Mouse (Mus musculus) stomach, embryonic 15.5 days (tissue): ENCODE results near the gene Afg1l. TPM values are rescaled to one million over a fixed set of nuclear protein-coding genes. Genes with fewer than 3 reads are reported as not detected.
A peak's percentile ranks its signal among the peaks of the same experiment; 100 is the strongest.

ENCODE experiments used
- ATAC-seq: fragments of 200-750 bp; cut with Nextera tagmentation; 2 replicates; pipeline ENCODE4 v1.8.0; 2017; ENCODE audit warnings: low read depth, moderate number of reproducible peaks, moderate TSS enrichment; ENCODE audit not compliant: insufficient read depth, low FRiP score
- H3K27ac ChIP-seq: fragments of 300-500 bp; sonication (generic); 2 replicates; pipeline ENCODE4 v1.5.1; 2015; ENCODE audit warnings: mild to moderate bottlenecking, inconsistent platforms
- H3K27me3 ChIP-seq: fragments of 300-500 bp; sonication (generic); replicated peaks from 2 replicates; pipeline ENCODE4 v1.6.1; 2015; ENCODE audit warnings: inconsistent platforms
- H3K36me3 ChIP-seq: fragments of 300-500 bp; sonication (generic); 2 replicates; pipeline ENCODE4 v1.6.1; 2015; ENCODE audit warnings: inconsistent platforms
- H3K4me1 ChIP-seq: fragments of 300-500 bp; sonication (generic); 2 replicates; pipeline ENCODE4 v1.6.1; 2015; ENCODE audit warnings: inconsistent platforms
- H3K4me2 ChIP-seq: fragments of 300-500 bp; sonication (generic); 2 replicates; pipeline ENCODE4 v1.6.1; 2015; ENCODE audit warnings: mild to moderate bottlenecking, inconsistent platforms
- H3K4me3 ChIP-seq: fragments of 300-500 bp; sonication (generic); replicated peaks from 2 replicates; pipeline ENCODE4 v1.5.1; 2015; ENCODE audit warnings: inconsistent platforms
- H3K9ac ChIP-seq: fragments of 300-500 bp; sonication (generic); 2 replicates; pipeline ENCODE4 v1.6.1; 2015; ENCODE audit warnings: inconsistent platforms
- H3K9me3 ChIP-seq: fragments of 300-500 bp; sonication (generic); 2 replicates; pipeline ENCODE4 v1.6.1; 2016; ENCODE audit warnings: inconsistent platforms
- WGBS: fragments of 180-500 bp; shearing (Covaris S2); methylation state at CpG from one replicate; pipeline ENCODE4 v1.1.7; 2015; 5-methylcytosine and 5-hydroxymethylcytosine counted together
- polyA plus RNA-seq: library from polyadenylated mRNA; unstranded; fragments of >200 nt; fragmentation: Nextera tagmentation; extraction: Ambion mirVana; gene quantifications from 2 replicates; pipeline ENCODE4 v1.2.1, GENCODE M21; 2015

Afg1l gene
- polyA plus RNA-seq, 1 experiment from 2014 or later, result 8.9 TPM

DNA sequence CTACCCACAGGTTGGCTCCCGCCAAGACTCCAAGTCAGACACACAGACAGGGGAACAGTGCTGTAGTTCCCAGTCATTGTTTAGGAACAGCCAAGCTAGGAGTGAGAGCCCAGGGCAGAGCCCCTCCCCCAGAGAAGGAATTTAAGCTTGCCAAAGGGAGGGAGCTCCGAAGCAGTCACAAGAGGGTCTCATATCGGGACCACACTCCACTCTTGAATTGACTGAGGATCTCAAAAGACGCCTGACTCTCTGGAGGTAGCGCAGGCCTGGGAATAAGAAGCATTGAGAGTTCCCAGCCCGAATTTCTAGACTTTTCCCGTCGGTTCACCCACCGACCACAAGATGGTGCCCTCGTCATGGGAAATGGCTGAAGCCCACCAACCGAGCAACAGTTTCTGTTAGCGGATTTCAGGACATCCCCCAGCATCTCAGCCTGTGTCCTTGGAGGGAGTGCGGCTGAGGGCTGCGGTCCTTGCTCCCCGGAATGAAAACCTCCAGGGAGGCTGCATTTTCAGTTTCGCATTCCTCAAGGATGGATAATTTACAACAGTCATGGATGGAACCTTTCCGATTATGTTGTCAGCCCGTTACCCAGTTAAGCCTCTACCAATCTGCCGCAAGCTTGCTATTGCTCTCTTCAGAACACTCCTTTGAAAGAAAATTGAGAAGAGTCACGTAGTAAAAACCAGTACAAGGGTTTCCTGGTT is 170.2 kb downstream of the Afg1l start:
- Histone ChIP-seq H3K4me1 (no peaks in the 10 kb centered on the region), H3K4me3 (peak overlapping the region; percentile 14; the same call in 1 of the 2 replicates), H3K4me2 (peak overlapping the region; percentile 49), H3K27ac (no peak overlapping the region), H3K9me3 (no peaks in the 10 kb centered on the region), H3K27me3 (no peaks in the 10 kb centered on the region), H3K9ac (no peak overlapping the region), H3K36me3 (no peaks in the 10 kb centered on the region)
- WGBS, result 8% methylated on average over 20 of the region's 20 CpGs
- ATAC-seq, result no peak

DNA sequence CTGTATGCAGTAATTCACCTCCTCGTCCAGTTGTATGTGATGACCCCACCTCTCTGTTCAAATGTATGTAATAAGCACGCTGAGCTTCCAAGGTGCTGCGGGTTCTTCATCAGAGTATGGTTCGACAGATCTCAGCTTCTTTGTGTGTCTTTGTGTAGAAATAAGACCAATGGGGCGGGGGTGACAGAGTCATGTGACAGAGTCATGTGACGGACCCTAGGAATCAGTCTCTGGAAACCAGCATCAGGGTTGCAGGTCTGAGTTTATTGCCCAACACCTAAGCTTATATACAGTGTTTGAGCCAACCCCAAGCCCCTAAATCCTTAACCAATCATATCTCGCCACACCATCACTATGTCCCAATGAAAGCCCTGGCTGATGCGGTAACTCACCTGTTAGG is 171.9 kb downstream of the Afg1l start:
- WGBS, result 81% methylated on average over 8 of the region's 8 CpGs
- no peak for ATAC-seq
- no peak overlapping the region for H3K4me3 ChIP-seq
- H3K27ac ChIP-seq, result no peak overlapping the region
- no peak overlapping the region for H3K9ac ChIP-seq
- H3K4me1 ChIP-seq, result no peaks in the 10 kb centered on the region
- H3K9me3 ChIP-seq, result no peaks in the 10 kb centered on the region
- no peaks in the 10 kb centered on the region for H3K27me3 ChIP-seq
- H3K36me3 ChIP-seq, result no peaks in the 10 kb centered on the region
- H3K4me2 ChIP-seq, result no peak overlapping the region

DNA sequence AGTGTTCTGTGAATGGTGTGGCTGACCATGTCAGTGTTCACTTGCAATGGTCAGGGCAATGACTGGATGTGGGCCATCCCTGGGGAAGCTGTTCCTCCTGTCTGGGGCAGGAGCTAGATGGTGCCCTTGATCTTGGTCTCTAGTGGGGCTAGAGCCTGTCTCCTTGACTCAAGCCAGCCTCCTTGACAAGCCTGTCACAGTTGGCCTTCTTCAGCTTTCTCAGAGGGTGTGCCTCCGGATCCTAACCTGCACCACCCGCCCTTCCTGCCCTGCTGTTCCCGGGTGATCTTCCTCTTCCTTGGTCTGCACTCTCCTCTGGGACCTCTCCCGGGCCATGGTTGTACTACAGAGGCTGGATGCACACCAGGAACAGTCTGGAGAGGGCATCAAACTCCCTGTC is 177.6 kb downstream of the Afg1l start:
- Histone ChIP-seq H3K36me3 (no peaks in the 10 kb centered on the region), H3K9ac (no peak overlapping the region), H3K27ac (no peak overlapping the region), H3K4me1 (no peaks in the 10 kb centered on the region), H3K4me3 (no peak overlapping the region), H3K4me2 (no peak overlapping the region), H3K9me3 (no peaks in the 10 kb centered on the region), H3K27me3 (no peaks in the 10 kb centered on the region)
- ATAC-seq, result no peak
- WGBS, result 62% methylated on average over 4 of the region's 4 CpGs

- Histone ChIP-seq H3K4me1 (no peaks in the 10 kb centered on the region), H3K9ac (no peak overlapping the region), H3K4me2 (no peak overlapping the region), H3K27ac (no peak overlapping the region), H3K27me3 (no peaks in the 10 kb centered on the region), H3K4me3 (no peak overlapping the region), H3K9me3 (no peaks in the 10 kb centered on the region), H3K36me3 (no peaks in the 10 kb centered on the region)
- ATAC-seq, result no peak
- WGBS, result 42% methylated on average over 7 of the region's 7 CpGs
Observed at GRCm38 (mm10) chr10:42299967-42300366, 178.4 kb downstream of the Afg1l start.

- Histone ChIP-seq H3K4me3 (no peak overlapping the region), H3K9me3 (no peaks in the 10 kb centered on the region), H3K27ac (no peak overlapping the region), H3K4me1 (no peaks in the 10 kb centered on the region), H3K36me3 (no peaks in the 10 kb centered on the region), H3K4me2 (no peak overlapping the region), H3K27me3 (no peaks in the 10 kb centered on the region), H3K9ac (no peak overlapping the region)
- WGBS, result 74% methylated on average over 6 of the region's 6 CpGs
- ATAC-seq, result no peak
Observed at GRCm38 (mm10) chr10:42299426-42299825, 178.9 kb downstream of the Afg1l start.

DNA sequence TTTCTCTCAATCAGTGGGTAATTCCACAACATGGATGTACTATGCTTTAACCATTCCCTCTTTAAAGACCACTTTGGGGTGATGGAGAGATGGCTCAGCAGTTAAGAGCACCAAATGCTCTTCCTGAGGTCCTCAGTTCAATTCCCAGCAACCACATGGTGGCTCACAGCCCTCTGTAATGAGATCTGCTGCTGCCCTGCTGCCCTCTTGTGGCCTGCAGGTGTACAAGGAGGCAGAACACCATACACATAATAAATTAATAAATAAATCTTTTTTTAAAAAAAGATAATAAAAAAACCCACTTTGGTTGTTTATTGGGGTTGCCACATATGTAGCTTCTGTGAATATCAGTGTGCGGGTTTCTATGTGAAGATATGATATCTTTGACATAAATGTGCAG is 180.4 kb downstream of the Afg1l start:
- no peak for ATAC-seq
- H3K27ac ChIP-seq, result no peak overlapping the region
- H3K4me2 ChIP-seq, result no peak overlapping the region
- 87% methylated on average over 1 of the region's 1 CpGs for WGBS
- no peaks in the 10 kb centered on the region for H3K27me3 ChIP-seq
- no peak overlapping the region for H3K9ac ChIP-seq
- H3K9me3 ChIP-seq, result no peaks in the 10 kb centered on the region
- H3K4me3 ChIP-seq, result no peak overlapping the region
- no peaks in the 10 kb centered on the region for H3K4me1 ChIP-seq
- no peaks in the 10 kb centered on the region for H3K36me3 ChIP-seq

- Histone ChIP-seq H3K4me2 (no peak overlapping the region), H3K4me1 (no peaks in the 10 kb centered on the region), H3K27me3 (no peaks in the 10 kb centered on the region), H3K9ac (no peak overlapping the region), H3K4me3 (no peak overlapping the region), H3K36me3 (no peaks in the 10 kb centered on the region), H3K27ac (no peak overlapping the region), H3K9me3 (no peaks in the 10 kb centered on the region)
- no peak for ATAC-seq
- WGBS, result 75% methylated on average over 2 of the region's 2 CpGs
Observed at GRCm38 (mm10) chr10:42297109-42297508, 181.3 kb downstream of the Afg1l start.

DNA sequence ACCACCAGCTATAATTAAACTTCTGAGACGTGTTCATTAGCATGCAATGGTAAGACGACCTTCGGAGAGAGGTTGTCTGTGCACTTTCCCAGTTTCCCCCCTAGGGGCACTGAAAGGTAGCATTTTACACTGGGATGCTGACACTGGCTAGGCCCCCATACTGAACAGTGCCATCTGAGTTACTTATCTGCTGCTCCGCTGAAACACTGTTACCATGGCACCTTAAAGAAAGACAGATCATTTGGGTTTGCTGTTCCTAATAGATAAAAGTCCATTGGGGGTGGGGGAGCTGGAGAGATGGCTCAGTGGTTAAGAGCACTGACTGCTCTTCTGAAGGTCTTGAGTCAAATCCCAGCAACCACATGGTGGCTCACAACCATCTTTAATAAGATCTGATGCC is 181.8 kb downstream of the Afg1l start:
- Histone ChIP-seq H3K4me2 (no peak overlapping the region), H3K36me3 (no peaks in the 10 kb centered on the region), H3K27me3 (no peaks in the 10 kb centered on the region), H3K27ac (no peak overlapping the region), H3K4me3 (no peak overlapping the region), H3K9ac (no peak overlapping the region), H3K4me1 (no peaks in the 10 kb centered on the region), H3K9me3 (no peaks in the 10 kb centered on the region)
- 0 out of 2 replicates have a peak, but pooled peaks have one; percentile 27 for ATAC-seq
- 65% methylated on average over 4 of the region's 4 CpGs for WGBS

DNA sequence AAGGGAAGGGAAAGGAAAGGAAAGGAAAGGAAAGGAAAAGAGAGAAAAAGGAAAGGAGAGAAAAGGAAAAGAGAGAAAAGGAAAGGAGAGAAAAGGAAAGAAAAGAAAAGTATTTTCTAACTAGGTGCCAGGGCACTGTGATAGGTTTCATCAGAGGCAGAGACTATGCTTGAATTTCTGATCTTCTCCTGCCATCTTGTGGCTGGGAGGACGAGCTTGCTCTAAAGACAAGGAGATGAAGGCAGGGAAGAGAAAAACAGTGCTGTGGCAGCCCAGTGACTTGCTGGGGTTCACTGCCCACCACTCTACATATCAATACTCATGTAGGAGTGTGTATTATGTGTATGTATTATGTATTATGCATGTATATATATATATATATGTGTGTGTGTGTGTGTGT is 183.3 kb downstream of the Afg1l start:
- Histone ChIP-seq H3K4me2 (no peak overlapping the region), H3K36me3 (no peaks in the 10 kb centered on the region), H3K27ac (no peak overlapping the region), H3K9ac (no peak overlapping the region), H3K27me3 (no peaks in the 10 kb centered on the region), H3K4me3 (no peak overlapping the region), H3K9me3 (no peaks in the 10 kb centered on the region), H3K4me1 (no peaks in the 10 kb centered on the region)
- ATAC-seq, result no peak
- WGBS, result 7% methylated on average over 1 of the region's 1 CpGs

- no peaks in the 10 kb centered on the region for H3K36me3 ChIP-seq
- no peaks in the 10 kb centered on the region for H3K4me1 ChIP-seq
- no peak overlapping the region for H3K4me2 ChIP-seq
- no peak for ATAC-seq
- no peak overlapping the region for H3K4me3 ChIP-seq
- no peak overlapping the region for H3K27ac ChIP-seq
- H3K9ac ChIP-seq, result no peak overlapping the region
- no peaks in the 10 kb centered on the region for H3K9me3 ChIP-seq
- WGBS, result 60% methylated on average over 2 of the region's 2 CpGs
- no peaks in the 10 kb centered on the region for H3K27me3 ChIP-seq
Observed at GRCm38 (mm10) chr10:42294392-42294791, 184.0 kb downstream of the Afg1l start.

GRCm38 (mm10) chr10:42293877-42294276 is 184.5 kb downstream of the Afg1l start:
- H3K9me3 ChIP-seq, result no peaks in the 10 kb centered on the region
- no peak for ATAC-seq
- no peak overlapping the region for H3K4me3 ChIP-seq
- no peak overlapping the region for H3K9ac ChIP-seq
- WGBS, result 45% methylated on average over 4 of the region's 4 CpGs
- H3K4me1 ChIP-seq, result no peaks in the 10 kb centered on the region
- no peaks in the 10 kb centered on the region for H3K27me3 ChIP-seq
- no peak overlapping the region for H3K27ac ChIP-seq
- no peaks in the 10 kb centered on the region for H3K36me3 ChIP-seq
- H3K4me2 ChIP-seq, result no peak overlapping the region

DNA sequence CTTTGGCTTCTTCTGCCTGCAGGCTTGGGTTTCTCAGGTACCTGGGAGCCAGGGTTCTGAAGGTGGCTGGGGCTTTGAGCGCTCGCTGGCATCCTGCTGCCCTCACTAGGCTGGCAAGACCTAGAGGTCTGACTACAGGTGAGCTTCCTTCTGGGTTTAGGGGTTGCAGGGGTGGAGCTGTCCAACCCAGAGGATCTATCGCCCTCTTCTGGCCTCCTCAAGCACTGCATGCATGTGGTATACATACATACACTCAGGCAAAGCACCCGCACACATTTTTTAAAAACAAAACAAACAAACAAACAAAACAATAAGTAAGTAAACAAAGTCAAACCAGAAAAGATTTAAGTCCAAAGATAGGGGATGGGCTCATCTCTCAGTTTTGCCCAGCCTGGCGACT is 187.0 kb downstream of the Afg1l start:
- H3K4me3 ChIP-seq, result no peak overlapping the region
- no peak overlapping the region for H3K4me2 ChIP-seq
- no peak overlapping the region for H3K9ac ChIP-seq
- no peak for ATAC-seq
- H3K4me1 ChIP-seq, result no peaks in the 10 kb centered on the region
- H3K9me3 ChIP-seq, result no peaks in the 10 kb centered on the region
- no peaks in the 10 kb centered on the region for H3K36me3 ChIP-seq
- WGBS, result 51% methylated on average over 5 of the region's 5 CpGs
- H3K27me3 ChIP-seq, result no peaks in the 10 kb centered on the region
- no peak overlapping the region for H3K27ac ChIP-seq

DNA sequence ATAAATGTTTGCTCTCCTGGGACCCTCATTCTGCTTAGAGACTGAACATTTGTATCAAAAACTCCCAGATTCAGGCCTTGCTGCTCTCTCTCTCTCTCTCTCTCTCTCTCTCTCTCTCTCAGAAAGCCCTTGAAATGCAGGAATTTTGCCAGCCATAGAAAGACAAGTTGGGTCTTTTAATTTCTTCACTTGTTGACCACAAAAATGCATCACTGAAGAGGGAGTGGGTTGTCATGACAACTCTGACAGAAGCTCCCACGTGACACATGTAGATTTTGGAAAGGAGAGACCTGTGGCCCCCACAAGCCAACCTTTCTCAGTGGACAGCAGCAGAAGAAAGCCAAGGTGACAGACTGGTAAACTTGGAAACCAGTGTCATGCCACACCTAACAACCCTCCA is 190.7 kb downstream of the Afg1l start:
- Histone ChIP-seq H3K4me3 (no peak overlapping the region), H3K4me2 (no peak overlapping the region), H3K27ac (no peak overlapping the region), H3K36me3 (no peaks in the 10 kb centered on the region), H3K9ac (no peak overlapping the region), H3K4me1 (no peaks in the 10 kb centered on the region), H3K27me3 (no peaks in the 10 kb centered on the region), H3K9me3 (no peaks in the 10 kb centered on the region)
- no peak for ATAC-seq
- 40% methylated on average over 1 of the region's 1 CpGs for WGBS
